Mouse (Mus musculus) Muller cell, postnatal 12 days (primary cell): Measurements from ENCODE around the gene Abhd6.
"Not testable (repeated sequence)": the region's sequence is repeated elsewhere in the genome, so short reads cannot be mapped to it uniquely, and the experiment has no call there.

Experiments
- DNase-seq: peaks from one replicate; pipeline ENCODE4 v3.0.0-alpha.2; 2015; ENCODE audit errors: inconsistent ontology term

Abhd6 gene

DNA sequence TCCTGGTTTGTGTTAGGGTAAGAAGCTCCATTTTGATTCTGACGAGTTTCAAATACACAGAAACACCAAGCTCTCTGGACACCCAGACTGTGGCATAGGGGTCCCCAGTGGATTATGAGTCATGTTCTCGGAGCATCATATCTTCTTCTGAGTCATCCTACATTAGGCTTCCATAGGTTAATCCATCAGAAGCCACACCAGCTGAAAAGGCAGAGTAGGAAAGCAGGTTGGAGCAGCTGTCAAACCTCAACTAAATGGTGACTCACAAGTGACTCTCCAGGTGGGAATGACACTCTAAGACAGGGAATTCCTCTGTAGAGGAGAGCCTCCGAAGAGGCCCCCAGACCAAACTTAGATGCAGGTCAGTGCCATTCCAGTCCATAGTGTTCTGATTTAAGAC is 3.7 kb upstream of the Abhd6 start:
- DNase-seq: no peak

- DNase-seq: no peak
Observed at GRCm38 (mm10) chr14:7999435-7999834, 3.3 kb upstream of the Abhd6 start.

GRCm38 (mm10) chr14:8000247-8000646 is 2.5 kb upstream of the Abhd6 start:
- DNase-seq: no peak

DNA sequence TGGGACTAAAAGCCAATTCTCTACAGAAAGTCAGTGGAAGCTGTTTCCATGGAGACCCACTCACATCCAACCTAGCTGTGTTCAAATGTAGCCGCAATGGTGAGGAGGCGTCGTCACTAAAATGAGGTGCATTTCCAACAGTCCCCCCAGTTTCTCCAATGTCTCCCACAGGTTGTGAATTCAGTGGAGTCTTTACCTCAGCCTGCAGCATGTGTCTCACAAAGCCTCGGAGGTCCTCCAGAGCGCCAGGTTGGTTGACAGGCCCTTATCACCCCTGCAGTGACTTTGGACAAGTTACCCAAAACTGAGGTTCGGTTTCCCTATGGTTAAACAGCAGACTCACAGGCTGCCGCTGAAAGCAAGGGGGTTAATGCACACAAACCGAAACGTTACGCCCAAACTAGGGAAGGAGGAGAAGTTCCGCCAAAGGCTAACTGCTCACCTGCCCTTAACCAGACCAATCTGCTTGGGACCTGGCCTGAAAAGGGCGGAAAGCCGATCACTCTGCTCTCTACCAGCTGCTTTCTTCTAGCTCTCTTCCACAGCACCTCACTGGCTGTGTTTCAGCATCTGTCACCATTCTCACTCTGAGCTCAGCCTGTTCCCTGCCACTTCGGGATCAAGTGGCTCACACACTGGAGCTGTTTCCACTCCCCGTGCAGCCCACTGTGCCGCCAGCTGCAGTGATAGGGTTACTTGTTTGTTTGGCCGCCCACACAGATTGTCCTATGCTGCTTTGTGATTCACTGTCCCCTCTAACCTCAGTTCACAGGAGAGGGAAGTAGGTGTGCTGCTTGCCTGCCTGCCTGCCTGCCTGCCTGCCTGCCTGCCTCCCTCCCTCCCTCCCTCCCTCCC is 1.6 kb upstream of the Abhd6 start:
- DNase-seq: no peak

- no peak for DNase-seq
Observed at GRCm38 (mm10) chr14:8003093-8003670, 480 bp downstream of the Abhd6 start.

DNA sequence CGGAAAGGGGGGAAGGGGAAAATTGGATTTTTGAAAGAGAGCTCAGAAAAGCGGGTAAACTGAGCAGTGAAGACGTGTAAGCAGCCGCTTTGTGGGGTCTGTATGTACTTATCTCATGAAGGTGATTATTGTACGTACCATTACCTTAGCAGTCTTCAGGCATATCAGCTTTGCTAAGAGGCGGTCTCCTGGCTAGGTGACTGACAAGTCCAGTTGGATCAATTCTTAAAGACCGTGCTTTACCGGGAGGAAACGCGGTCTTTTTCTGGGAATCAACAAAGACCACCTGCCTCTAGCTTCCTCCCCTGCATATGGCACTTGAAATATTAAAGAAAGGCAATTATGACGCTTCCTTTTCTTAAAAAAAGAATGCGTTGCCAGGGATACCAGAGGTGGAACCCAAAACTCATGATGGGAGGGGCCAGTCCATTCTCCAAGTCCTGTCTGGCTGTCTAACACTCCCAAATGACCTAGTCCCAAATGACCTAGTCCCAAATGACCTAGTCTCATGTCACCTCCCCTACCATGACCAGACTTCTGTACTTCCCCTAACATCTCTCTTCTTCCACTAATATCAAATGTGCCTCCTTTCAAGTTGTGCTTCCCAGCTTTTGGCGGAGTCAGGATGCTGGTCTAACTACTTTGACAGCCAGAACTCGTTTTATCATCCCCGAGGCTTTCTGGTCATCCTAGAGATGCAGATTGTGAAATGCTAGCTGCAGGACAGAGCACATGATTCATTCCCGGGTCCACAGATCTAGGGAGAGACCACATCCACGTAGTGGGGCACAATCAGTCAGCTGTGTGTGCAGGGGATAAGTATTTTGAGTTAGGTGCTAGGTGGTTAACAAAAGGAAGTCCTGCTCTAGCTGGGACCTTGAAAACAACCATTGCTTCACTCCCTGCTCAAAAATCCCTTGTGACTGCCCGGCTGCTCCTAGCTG is 1.3 kb downstream of the Abhd6 start:
- no peak for DNase-seq

GRCm38 (mm10) chr14:8006061-8006460 is 3.4 kb downstream of the Abhd6 start:
- not testable (repeated sequence) for DNase-seq

DNA sequence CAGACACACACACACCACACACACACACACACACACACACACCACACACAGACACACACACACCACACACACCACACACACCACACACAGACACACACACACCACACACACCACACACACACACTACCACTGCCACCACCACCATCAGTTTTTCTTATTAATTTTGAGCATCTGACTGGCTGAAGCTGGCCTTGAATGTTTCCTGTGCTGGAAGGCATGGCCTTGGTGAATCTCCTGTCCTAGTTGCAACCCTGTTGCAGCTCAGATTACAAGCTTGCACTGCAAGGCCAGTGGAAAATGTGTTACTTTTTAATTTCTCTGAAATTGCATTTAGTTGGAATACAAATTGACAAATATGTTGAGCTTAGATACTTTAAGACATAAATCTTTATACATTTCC is 4.4 kb downstream of the Abhd6 start:
- DNase-seq: no peak

- DNase-seq: no peak
Observed at GRCm38 (mm10) chr14:8007486-8007885, 4.8 kb downstream of the Abhd6 start.

- DNase-seq: no peak
Observed at GRCm38 (mm10) chr14:8007923-8008322, 5.2 kb downstream of the Abhd6 start.

GRCm38 (mm10) chr14:8011297-8011696 is 8.6 kb downstream of the Abhd6 start:
- no peak for DNase-seq

- no peak for DNase-seq
Observed at GRCm38 (mm10) chr14:8011938-8012337, 9.2 kb downstream of the Abhd6 start.

DNA sequence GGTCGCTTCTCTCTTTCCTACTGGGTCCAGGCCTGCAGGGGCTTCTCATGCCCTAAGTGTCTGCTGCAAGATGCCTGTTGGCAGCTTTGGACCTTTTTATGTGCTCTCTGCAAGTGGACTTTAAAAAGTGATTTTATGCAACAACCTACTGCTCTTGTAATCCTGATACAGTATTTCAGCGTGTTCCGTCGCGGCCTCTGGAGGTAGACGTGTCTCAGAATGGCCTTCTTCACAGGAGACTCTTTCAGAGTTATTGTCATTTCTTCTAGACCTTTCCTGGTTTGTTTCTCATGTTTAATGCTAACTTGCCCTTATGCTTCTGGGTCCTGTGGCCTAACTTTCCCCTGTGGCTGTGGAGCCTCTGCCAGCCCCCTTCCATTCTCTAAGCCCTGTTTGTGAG is 13.1 kb downstream of the Abhd6 start:
- no peak for DNase-seq

DNA sequence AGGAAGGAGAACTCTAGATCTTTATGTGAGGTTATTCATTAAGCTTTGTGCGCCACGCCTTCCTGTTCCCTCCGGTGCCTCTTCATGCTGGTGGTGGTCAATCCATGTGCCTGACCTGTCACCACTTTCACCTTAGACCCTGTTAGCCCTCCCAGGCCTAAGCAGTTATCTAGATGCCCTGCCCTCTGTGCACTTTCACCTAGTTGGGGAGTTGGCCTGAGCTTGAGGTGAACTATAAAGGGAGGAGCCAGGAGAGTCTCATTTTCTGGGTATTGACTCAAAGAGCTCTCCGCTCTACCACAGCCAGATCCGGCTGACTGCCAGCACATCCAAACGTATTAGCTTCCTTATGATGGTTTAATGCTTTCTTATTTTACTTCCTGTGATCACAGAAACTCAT is 13.6 kb downstream of the Abhd6 start:
- no peak for DNase-seq

GRCm38 (mm10) chr14:8016951-8017350 is 14.2 kb downstream of the Abhd6 start:
- no peak for DNase-seq

GRCm38 (mm10) chr14:8020011-8020410 is 17.3 kb downstream of the Abhd6 start:
- DNase-seq: no peak

DNA sequence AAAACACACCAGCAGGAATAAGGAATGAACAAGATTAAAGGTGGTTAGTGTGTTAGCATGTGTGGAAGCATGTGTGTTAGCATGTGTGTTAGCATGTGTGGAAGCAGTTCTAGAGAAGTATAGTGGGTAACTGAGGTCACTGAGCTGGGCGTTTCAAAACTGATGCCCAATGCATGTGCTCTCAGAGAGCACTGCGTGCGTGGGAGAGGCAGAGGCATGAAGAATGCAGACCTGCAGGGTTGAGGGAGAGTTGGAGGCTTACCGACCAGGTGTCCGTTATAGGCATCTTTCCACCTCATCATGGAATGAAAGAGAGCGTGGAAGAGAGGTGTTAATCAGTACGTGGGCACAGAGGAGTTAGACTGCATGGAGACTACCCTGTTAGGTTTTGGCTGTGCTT is 17.8 kb downstream of the Abhd6 start:
- DNase-seq: no peak

GRCm38 (mm10) chr14:8024469-8024868 is 21.8 kb downstream of the Abhd6 start:
- no peak for DNase-seq

GRCm38 (mm10) chr14:8024936-8025335 is 22.2 kb downstream of the Abhd6 start:
- DNase-seq: no peak

DNA sequence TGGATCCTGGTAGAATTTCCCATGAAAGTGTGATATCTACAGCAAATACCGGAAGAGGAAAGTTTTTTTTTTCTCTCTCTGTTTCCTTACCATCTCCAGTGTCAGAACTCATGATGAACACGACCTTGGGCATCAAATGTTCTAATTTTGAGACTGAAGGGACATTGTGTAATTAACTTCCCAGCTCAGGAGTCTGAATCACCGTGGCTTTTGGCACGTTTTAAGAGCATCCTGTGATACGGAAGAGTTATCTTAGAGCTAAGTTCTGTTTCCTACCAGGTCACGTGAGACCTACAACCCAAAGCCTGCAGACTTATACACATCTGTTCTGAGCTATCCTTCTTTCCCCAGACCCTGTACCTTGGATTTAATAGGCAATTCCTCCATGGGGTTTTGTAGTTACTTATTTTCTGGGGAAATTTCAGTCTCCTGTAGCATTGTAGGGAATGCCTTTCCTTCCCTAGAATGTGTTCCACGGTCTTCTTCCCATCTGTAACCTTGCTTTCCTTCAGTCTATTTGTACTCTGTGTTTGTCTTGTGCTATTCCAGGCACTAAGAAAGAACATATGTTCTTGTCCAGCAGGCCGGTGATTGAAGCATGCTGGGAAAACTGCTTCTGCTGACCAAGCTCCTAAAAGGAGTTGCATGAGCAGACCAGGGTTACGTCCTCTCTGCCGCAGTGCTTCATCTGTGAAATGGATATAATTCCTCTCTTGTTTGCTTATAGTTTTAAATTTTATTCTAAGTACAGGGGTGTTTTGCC is 24.2 kb downstream of the Abhd6 start:
- DNase-seq: no peak

DNA sequence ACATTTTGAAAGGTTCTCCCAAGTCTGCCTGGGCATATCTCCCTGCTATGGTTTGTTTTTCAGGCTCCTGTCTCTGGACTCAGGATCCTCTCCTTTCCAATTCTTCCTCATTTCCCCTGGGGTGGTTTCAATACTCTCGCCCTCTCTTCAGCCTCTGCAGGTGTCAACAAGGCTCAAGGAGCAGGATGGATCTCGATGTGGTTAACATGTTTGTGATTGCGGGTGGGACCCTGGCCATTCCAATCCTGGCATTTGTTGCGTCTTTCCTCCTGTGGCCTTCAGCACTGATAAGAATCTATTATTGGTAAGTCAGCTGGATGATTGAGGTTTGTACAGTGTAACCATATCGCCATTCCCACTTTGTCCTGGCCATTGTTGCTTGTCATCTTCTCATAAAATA is 25.4 kb downstream of the Abhd6 start:
- DNase-seq: no peak

DNA sequence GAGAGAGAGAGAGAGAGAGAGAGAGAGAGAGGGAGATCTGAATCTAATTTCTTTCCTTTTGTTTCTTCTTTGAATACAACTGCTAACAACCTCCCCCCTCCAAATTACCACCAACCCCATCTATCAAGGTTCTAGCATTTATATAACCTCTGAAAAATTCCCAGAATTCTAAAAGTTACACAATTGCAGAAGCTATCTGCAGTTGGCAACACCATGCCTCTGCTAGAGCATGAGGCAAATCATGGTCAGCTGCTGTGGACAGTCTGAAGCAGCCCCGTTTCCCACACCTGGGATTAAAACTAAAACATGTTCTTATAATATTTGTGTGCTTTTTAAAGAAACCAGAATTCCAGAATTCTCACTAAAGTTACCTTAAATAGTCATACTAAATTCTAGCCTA is 27.1 kb downstream of the Abhd6 start:
- no peak for DNase-seq
